Mouse (Mus musculus): ENCODE results near the gene 2610301B20Rik. TPM values are rescaled to one million over a fixed set of nuclear protein-coding genes. Genes with fewer than 3 reads are reported as not detected.
"Not testable (repeated sequence)": the region's sequence is repeated elsewhere in the genome, so short reads cannot be mapped to it uniquely, and the experiment has no call there.

The 2610301B20Rik gene
- total RNA-seq, 4 experiments from 2014 or later: 2.8 to 4.7 (median 3.7) TPM

DNA sequence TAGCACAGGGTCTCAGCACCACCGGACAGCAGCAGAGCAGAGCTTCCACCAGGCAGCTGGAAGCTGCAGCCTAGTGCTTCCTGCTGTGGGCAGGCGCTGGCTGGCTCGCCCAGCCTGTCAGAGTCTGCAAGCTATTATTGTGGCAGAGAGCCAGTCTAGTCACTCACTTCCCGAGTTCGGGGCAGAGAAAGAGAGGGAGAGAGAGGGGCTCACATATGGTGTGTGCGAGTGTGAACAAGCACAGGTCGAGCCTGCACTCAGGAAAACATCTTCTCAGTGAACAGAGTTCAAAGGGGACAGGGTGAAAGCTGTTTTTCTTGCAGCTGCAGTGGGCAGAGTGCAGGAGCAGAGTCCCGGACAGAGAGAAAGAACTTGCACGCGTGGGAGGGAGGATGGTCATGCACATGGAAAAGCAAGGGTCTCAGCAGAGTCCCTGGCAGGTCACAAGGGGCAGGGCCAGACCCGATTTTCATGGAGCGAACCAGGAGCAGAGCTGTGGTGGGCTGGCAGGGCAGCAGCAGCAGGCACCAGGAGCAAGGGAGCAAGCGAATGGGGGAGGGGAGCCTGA lies 31.0 kb downstream of the 2610301B20Rik start:
- DNase-seq (ENCODE audit: low spot score in 2 of 2): no peak

- DNase-seq (ENCODE audit: low spot score in 2 of 2): not testable (repeated sequence)
Observed at GRCm38 (mm10) chr4:10911417-10911816, 37.1 kb downstream of the 2610301B20Rik start.

GRCm38 (mm10) chr4:10911909-10912478 lies 37.7 kb downstream of the 2610301B20Rik start:
- DNase-seq (ENCODE audit: low spot score in 2 of 2): no peak

GRCm38 (mm10) chr4:10912611-10913301 lies 38.5 kb downstream of the 2610301B20Rik start:
- DNase-seq (ENCODE audit: low spot score in 2 of 2): peak; percentile 67

GRCm38 (mm10) chr4:10913409-10913808 lies 39.1 kb downstream of the 2610301B20Rik start:
- no peak for DNase-seq (ENCODE audit: low spot score in 2 of 2)

DNA sequence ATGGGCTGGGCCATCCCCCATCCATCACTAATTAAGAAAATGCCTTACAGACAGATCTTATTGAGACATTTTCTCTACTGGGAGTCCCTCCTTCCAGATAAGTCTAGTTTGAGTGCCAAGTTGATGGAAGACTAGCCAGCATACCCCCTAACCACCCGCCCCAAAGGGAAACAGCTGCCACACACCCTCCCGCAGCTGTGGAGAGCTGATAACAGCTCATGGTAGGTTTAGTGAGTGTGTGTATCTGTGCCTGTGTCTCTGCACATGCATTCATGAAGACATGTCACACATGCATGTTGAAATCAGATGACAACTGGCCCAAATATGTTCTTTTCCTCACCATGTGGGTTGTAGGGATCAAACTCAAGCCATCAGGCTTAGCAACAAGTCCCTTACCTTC lies 40.5 kb downstream of the 2610301B20Rik start:
- DNase-seq (ENCODE audit: low spot score in 2 of 2): no peak

GRCm38 (mm10) chr4:10915271-10915670 lies 41.0 kb downstream of the 2610301B20Rik start:
- no peak for DNase-seq (ENCODE audit: low spot score in 2 of 2)

DNA sequence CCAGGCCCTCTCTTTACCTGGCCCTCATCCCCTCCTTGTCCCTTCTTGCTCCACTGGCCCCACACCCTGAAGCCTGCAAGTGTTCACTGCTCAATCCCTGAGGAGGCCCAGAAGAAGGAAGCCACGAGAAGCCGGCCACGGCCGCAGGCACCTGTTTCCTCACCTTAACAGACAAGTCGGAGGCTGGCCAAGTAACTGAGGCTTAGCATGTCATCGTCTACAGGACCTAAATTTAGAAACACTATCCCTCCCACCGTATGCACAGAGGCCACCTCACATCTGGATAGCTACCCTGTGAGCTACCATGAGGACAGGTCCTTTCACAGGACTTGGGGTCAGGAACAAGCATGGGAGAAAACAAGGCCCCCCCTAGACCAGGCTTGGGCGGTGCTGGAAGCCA lies 44.1 kb downstream of the 2610301B20Rik start:
- DNase-seq (ENCODE audit: low spot score in 2 of 2): no peak

- DNase-seq (ENCODE audit: low spot score in 2 of 2): no peak
Observed at GRCm38 (mm10) chr4:10919097-10919496, 44.8 kb downstream of the 2610301B20Rik start.

GRCm38 (mm10) chr4:10919530-10919929 lies 45.2 kb downstream of the 2610301B20Rik start:
- DNase-seq (ENCODE audit: low spot score in 2 of 2): no peak

GRCm38 (mm10) chr4:10919987-10920386 lies 45.7 kb downstream of the 2610301B20Rik start:
- DNase-seq (ENCODE audit: low spot score in 2 of 2): no peak

DNA sequence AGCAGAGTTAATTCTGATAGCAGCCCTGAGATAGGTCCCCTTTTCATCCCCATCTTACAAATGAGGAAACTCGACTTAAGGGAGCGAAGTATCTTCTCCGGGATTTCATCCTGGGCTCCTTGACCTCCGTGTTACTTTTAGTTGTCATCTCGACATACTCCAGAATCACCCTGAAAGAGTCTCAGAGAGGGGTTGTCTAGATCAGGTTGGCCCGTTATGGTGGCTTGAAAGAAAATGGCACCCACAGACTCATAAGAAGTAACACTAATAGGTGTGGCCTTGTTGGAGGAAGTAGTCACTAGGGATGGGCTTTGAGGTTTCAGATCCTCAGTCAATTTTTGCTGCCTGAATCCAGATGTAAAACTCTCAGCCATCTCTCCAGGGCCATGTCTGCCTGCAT lies 46.3 kb downstream of the 2610301B20Rik start:
- DNase-seq (ENCODE audit: low spot score in 2 of 2): no peak

GRCm38 (mm10) chr4:10923180-10923579 lies 48.9 kb downstream of the 2610301B20Rik start:
- peak; percentile 8 to 39 for DNase-seq (ENCODE audit: low spot score in 2 of 2)

GRCm38 (mm10) chr4:10924140-10924539 lies 49.8 kb downstream of the 2610301B20Rik start:
- no peak for DNase-seq (ENCODE audit: low spot score in 2 of 2)

- no peak for DNase-seq (ENCODE audit: low spot score in 2 of 2)
Observed at GRCm38 (mm10) chr4:10924541-10924940, 50.2 kb downstream of the 2610301B20Rik start.

GRCm38 (mm10) chr4:10926416-10926815 lies 52.1 kb downstream of the 2610301B20Rik start:
- DNase-seq (ENCODE audit: low spot score in 2 of 2): no peak

GRCm38 (mm10) chr4:10928158-10928557 lies 53.9 kb downstream of the 2610301B20Rik start:
- DNase-seq (ENCODE audit: low spot score in 2 of 2): no peak

DNA sequence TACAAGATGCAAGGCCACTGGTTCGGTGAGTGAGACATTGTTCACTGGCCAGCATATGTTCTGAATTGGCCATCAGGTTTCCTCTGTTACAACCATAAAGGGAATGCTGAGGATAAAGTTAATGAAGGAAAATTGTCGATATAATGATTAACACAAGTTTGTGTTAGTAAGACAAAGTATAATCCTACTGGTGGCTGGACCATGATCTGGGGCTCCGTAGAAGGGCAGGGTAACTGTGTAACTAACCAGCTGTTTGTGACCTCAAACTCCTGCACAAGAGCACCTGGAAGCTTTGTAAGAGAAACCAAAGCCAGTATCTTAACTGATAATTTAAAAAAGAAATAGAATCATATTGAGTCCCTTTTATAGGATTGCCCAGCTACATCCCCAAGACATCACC lies 55.4 kb downstream of the 2610301B20Rik start:
- no peak for DNase-seq (ENCODE audit: low spot score in 2 of 2)

DNA sequence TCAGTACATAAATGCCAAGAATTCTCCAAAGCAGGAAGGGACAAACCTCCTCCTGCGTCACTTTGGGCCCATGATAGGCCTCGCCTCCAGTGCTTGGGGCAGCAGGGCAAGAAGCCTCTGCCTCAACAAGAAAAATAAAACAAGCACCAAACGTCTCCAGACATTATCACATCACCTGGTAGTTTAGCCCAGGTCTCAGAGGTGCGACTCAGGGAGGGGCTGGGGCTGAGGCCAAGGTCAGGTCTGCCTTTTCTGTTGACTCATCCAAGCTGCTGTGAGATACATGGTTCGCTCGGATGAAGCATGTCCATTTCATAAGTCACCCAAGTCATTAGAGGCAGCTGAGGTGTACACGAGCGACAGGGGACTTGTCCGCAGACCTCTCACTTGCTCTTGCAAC lies 56.7 kb downstream of the 2610301B20Rik start:
- DNase-seq (ENCODE audit: low spot score in 2 of 2): no peak

GRCm38 (mm10) chr4:10932091-10932745 lies 57.9 kb downstream of the 2610301B20Rik start:
- DNase-seq (ENCODE audit: low spot score in 2 of 2): no peak

GRCm38 (mm10) chr4:10932782-10933181 lies 58.5 kb downstream of the 2610301B20Rik start:
- DNase-seq (ENCODE audit: low spot score in 2 of 2): no peak

GRCm38 (mm10) chr4:10936766-10937165 lies 62.5 kb downstream of the 2610301B20Rik start:
- DNase-seq (ENCODE audit: low spot score in 2 of 2): no peak
